Mouse (Mus musculus): Measurements from ENCODE around the gene Phc3.
A peak's percentile ranks its signal among the peaks of the same experiment; 100 is the strongest.

Gene Phc3

GRCm38 (mm10) chr3:30969104-30969581 lies at the start of gene Phc3:
TSS of gene Phc3 (minus strand) at chr3:30969415.
- DNase-seq: peak; percentile 96

- no peak for DNase-seq
Measured at GRCm38 (mm10) chr3:31017652-31018051, 48.4 kb upstream of the Phc3 start.

- DNase-seq: no peak
Measured at GRCm38 (mm10) chr3:31016594-31017196, 47.5 kb upstream of the Phc3 start.

GRCm38 (mm10) chr3:31015682-31016443 lies 46.6 kb upstream of the Phc3 start:
- DNase-seq: no peak

- DNase-seq: no peak
Measured at GRCm38 (mm10) chr3:31014374-31014773, 45.2 kb upstream of the Phc3 start.

GRCm38 (mm10) chr3:31004320-31005209 lies 35.4 kb upstream of the Phc3 start:
- no peak for DNase-seq

GRCm38 (mm10) chr3:31001048-31001676 lies 31.9 kb upstream of the Phc3 start:
- DNase-seq: no peak

GRCm38 (mm10) chr3:31000018-31000407 lies 30.8 kb upstream of the Phc3 start:
- DNase-seq: peak; percentile 25

- DNase-seq: no peak
Measured at GRCm38 (mm10) chr3:30999401-31000017, 30.3 kb upstream of the Phc3 start.

GRCm38 (mm10) chr3:30996688-30997014 lies 27.4 kb upstream of the Phc3 start:
- DNase-seq: no peak

- no peak for DNase-seq
Measured at GRCm38 (mm10) chr3:30995899-30996687, 26.9 kb upstream of the Phc3 start.

- peak; percentile 97 for DNase-seq
Measured at GRCm38 (mm10) chr3:30995283-30995898, 26.2 kb upstream of the Phc3 start, which contains the start of gene Prkci. TSS of gene Prkci (plus strand) at chr3:30995747.

- DNase-seq: no peak
Measured at GRCm38 (mm10) chr3:30994859-30995258, 25.6 kb upstream of the Phc3 start.

- DNase-seq: peak; percentile 33
Measured at GRCm38 (mm10) chr3:30993066-30993573, 23.9 kb upstream of the Phc3 start.

GRCm38 (mm10) chr3:30992161-30992560 lies 22.9 kb upstream of the Phc3 start:
- no peak for DNase-seq

- no peak for DNase-seq
Measured at GRCm38 (mm10) chr3:30987396-30988318, 18.4 kb upstream of the Phc3 start.

- no peak for DNase-seq
Measured at GRCm38 (mm10) chr3:30982924-30983536, 13.8 kb upstream of the Phc3 start.

GRCm38 (mm10) chr3:30981616-30982380 lies 12.6 kb upstream of the Phc3 start:
- DNase-seq: no peak

Measured in thymus, postnatal 4 days (tissue).